Mouse (Mus musculus) G1E-ER4 (cell line): ENCODE data around the gene Iyd. TPM values are rescaled to one million over a fixed set of nuclear protein-coding genes. Genes with fewer than 3 reads are reported as not detected.
A peak's percentile ranks its signal among the peaks of the same experiment; 100 is the strongest.

Experiments used
- GATA1 ChIP-seq: IDR thresholded peaks from one replicate; pipeline ENCODE4 v1.8.0; 2012; ENCODE audit warnings: low read length, inconsistent platforms
- polyA plus RNA-seq: library from polyadenylated mRNA; stranded (reverse); fragments of >175 nt; gene quantifications from 2 replicates; pipeline ENCODE4 v1.2.3, GENCODE M21; 2012

The Iyd gene
- not detected in 2 replicates for polyA plus RNA-seq

DNA sequence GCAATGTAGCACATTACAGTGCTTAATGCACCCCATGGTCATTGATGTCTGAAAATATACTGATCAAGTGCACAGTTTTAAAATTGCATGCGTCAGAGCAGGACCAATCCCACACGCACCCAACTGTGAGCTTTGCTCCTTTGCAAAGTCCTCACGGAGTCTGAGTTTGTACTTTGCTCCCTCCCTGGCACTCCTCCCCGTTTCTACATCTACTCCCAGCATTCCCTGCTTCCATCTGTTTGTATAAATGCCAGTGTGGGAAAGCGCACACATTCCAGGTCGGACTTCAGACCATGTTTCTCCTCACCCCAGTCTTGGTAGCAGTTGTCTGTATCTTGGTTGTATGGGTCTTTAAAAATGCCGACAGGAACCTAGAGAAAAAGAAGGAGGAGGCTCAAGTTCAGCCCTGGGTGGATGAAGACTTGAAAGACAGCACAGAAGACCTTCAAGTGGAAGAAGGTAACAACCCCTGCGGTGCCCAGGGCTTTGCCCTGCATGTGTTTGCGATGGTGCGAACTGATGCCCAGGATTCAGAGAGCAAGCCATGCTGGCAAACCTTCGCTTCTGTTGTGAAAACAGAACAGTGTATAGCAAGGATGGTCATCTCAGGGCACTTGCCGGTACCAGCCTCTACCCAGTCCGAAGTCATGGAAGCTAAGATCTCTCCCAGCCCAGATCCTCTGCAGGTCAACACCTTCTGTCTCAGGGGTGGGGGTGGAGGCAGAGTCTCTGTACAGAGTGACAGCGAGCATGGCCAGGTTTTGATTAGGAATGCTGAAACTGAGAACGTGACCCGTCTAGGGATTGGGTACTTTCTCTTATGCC is at the start of gene Iyd:
TSS of gene Iyd (plus strand) at position 238 of the 825 bp plus-strand sequence.
- TF ChIP-seq GATA1, result no peak

DNA sequence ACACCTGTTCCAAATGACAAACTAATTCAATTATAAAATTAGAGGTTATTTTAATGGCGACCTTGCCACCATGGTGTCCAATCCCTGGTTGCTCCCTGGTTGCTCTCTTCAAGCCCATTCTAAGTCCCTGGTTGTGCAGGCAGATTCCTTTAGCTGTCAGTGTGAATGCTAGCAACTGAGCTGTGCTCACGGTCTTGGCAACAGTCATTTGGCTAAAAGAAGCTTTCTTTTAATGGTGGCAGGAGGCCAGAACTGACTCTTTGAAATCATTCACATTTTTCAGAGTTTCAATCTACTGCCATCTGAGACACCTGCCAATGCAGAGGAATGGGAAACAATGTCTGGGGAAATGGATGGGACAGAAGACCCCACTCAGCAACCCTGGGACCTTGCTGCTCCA is 43.2 kb upstream of the Iyd start:
- no peak for TF ChIP-seq GATA1

DNA sequence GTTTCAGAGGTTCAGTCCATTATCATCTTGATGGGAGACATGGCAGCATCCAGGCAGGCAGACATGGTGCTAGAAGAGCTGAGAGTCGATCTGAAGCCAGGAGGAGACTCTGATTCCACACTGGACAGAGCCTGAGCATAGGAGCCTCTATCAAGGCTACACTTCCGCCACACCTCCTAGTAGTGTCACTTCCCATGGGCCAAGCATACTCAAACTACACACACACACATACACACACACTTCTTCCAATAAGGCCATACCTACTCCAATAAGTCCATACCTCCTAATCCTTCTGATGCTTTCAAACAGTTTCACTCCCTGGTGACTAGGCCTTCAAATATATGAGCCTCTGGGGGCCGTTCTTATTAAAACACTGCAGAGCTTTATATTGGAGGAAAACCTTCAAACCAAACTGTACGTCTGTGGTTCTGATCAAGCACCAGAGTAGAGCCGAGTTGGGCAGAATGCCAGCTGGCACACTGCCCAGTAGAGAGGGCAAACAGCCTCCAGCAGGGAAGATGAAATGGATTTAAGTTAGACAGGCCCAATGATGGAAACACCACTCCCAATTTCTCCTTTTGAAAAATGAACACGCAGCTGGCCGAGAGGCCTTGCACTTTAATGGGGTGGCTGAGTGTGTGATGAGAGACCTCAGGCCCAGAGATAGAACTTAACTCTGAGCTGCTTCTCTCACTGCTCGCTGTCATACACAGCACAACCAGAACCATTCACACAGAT is 32.4 kb upstream of the Iyd start:
- TF ChIP-seq GATA1, result no peak

DNA sequence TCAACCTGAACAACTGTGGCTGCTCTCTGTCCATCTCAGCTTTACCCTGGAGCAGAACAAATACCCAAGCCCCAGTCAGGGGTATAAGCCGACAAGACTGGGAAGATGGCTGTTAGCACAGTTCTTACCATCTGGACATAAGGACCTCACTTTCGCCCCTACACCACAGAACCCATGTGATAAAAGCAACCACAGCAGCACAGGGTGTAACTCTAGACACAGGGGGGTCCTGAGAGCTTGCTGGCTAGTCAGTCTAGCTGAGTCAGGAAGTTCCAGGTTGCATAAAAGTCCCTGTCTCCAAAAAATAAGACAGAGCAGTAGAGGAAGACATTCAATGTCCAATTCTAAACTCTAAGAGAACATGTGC is 31.8 kb upstream of the Iyd start:
- TF ChIP-seq GATA1, result no peak

DNA sequence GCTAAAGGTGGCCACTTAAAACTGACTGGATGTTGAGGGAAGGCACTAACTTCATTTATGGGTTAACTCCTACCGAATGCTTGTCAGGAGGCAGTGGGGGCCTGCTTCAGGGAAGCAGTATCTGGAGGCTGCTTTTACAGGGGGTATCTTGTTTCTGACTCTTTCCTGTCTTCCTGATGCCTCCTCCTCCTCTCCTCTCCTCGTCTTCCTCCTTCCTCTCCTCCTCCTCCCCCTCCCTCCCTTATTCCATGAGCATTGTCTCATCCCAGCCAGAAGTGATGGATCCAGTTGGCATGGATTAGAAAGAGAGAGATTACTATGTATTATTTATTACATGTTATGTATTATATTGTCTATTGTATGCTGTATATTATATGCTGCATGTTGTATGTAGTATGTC is 31.3 kb upstream of the Iyd start:
- no peak for TF ChIP-seq GATA1

DNA sequence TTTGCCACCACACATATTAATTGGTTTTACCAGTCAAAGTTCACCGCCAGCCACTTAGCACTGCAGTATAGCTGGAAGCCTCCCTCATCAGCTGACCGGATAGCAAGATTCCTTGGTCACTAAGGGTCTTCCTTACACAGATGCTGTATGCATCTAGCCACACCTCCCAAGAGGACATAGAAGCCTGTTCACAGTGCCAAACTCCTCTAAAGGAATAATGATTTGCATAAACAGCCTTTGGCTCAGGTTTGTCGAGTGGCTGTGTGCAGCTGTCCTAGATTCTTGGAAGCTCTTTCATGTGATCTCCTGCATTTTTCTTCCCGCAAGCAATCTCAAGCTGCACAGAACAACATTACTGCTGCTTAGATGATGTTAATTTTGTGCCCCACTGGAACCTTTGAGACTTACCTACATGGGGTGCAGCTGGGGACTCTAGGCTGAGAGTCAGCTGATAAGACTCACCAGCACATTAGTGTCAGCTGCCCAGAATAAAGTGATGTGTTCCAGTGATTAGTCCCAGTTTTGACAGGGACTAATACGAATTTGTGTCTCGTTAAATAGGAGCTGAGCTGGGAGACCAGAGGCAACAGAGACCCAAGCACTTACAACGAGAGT is 30.3 kb upstream of the Iyd start:
- TF ChIP-seq GATA1, result no peak

DNA sequence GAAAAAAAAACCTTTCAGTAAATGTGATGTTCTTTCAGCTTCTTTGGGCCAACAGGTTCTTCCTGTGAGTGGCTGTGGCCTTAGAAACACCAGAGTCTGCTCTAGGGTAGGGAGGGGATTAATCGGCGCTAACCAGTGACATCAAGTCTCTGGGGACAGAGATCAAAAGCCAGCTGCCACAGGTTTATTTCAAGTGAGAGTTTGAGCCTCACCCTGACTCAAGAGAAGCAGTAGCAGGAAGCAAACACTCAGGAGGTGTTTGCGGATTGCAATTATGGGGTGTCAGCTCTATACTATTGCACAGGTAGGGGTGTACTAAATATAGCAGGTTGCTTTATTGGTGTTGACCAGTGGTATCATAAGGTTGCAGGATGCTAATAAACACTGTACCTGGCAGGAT is 29.6 kb upstream of the Iyd start:
- TF ChIP-seq GATA1, result no peak

DNA sequence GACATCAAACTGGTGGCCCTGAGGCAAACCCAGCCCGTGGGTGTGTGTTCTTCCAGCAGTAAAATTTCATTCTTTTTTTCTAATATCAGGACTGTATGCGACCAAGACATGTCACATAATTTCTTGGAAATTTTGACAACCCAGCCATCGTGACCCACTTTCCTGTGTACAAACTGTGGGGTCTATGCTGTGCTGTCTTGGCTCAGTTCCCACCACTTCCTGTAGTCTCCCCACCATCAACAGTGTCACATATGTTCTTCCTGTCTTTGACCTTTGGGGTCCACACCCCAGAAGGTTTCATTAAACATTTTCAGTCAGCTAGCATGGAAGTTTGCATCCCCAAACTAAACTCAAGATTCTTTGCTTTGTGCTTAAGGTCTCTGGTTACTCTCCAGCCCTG is 28.6 kb upstream of the Iyd start:
- no peak for TF ChIP-seq GATA1

DNA sequence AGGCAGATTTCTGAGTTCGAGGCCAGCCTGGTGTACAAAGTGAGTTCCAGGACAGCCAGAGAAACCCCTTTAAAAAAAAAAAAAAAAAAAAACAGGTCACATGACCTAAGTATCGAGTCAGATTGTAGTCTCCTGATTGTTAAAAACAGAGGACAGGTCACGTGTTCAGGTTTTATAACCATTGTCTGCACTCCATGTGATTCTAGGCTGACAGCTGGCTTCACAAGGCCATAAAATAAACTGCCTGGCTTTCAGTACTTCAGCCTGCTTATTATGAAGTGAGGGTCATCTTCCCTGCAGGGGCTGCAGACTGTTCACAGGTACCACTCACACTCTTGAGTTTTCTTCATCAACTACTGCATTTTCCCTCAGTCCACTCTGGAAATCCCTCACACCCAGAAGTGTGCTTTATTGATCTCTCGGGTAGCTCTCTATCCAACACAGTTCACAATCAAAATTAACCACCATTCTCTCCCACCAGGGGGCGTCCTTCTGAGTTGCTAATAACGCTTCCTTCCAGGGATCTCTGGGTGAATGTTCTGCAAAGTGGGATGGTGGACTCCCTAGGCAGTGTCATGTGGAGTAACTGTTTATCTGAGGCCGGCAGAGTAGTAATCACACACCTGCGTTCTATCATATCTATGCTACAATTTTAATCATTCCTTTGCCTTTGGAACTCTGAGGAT is 27.3 kb upstream of the Iyd start:
- no peak for TF ChIP-seq GATA1

DNA sequence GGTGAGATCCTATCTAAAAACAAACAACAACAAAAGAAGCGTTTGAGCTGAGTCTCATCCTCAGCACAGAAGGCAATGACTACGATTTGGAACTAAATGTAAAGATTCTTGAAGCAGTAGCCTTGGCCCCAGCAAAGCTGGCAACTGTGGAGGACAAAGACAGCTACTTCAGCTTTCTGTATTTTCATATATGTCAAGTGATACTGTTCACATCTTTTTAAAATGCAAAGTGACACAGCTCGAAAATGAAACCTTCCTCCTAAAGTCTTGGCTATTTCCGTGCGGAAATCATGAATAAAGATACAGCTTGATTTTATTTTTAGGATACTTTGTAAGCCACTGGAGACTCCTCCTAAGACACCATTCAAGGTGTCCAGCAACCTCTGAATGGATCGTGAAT is 26.1 kb upstream of the Iyd start:
- TF ChIP-seq GATA1, result no peak

DNA sequence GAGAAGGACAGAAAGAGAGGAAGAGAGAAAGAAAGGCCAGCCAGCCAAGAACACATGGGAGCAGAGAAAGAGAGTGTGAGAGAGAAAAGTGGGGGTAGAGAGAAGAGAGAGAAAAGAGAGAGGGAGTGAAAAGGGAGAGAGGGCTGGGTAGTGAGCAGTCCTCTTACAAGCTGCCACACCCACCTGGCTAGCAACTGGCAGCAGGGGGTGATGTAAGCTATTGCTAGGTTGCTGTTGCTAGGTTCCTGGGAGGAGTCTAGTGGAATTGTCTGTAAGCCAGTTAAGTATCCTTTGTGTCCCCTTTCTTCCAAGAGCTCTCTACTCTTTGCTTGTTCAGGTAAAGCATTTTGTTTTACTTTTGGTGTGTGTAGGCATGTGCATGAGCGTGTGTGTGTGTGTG is 25.4 kb upstream of the Iyd start:
- no peak for TF ChIP-seq GATA1

DNA sequence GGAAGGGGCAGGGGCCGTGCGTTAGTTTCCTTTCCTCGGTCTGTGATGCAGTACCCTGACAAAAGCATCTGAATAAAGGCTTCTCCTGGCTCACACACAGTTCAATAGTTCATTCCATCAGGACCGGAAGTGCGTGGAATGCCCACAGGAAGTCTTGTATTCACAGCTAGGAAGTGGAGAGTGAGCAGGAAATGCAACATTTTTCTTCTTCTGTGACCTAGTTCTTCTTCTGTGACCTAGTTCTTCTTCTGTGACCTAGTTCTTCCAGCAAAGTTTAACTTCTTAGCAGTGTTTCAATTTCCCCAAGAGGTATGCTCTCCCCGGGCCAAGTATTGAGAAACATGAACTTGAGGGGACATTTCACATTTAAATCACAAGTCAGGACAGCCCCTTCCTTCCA is 23.6 kb upstream of the Iyd start:
- no peak for TF ChIP-seq GATA1

DNA sequence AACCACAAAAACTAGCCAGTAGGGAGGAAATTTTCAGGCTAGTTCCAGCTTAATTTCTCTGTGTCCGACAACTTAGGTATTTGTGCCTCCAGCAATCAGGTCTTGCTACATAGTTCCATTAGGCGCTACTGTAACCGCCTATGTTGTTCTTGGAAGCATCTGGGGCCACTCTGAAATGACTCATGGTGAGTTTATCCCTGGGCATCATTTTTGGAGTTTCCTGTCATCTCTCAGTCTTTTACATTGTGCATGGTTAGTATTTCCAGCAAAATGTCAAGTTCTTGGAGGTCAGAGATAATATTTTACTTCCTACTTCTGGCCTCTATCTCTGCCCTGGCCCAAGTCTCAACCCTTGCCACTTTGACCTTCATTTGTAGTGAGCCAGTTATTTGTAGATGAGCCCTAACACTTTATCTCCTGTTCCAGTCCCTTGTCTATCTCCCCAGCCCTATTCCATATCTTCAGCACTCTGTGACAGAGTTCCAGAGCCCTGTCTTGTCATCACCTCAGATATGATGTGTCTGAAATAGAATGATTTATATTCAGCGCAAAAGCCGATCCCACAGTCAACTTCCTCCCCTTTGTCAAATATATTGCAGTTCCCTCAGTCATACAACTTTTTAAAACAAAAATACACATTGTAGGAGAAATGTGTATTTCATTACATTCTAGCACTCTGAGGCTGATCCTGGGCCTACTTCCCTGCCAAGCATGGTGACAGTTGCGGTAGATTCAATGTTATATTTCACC is 16.8 kb upstream of the Iyd start:
- peak; percentile 18 for TF ChIP-seq GATA1

DNA sequence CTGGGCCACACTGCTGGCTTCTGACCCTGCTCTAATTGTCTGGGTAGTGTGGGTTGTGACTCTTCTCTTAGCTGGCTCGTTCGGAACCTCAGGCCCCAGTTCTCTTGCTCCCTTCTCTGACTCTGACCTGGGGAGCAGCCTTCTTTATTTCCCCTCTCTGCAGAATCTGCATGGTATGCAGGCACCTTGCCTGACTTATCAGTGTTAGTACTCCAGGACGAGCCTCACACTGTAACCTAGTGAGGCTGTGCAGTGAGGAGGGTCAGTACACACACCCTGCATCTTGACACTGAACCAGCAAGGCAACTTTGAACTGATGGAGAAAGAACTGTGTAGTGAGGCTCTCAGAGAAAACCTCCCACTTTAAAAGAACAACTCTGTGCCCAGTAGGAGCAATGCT is 15.5 kb upstream of the Iyd start:
- no peak for TF ChIP-seq GATA1

DNA sequence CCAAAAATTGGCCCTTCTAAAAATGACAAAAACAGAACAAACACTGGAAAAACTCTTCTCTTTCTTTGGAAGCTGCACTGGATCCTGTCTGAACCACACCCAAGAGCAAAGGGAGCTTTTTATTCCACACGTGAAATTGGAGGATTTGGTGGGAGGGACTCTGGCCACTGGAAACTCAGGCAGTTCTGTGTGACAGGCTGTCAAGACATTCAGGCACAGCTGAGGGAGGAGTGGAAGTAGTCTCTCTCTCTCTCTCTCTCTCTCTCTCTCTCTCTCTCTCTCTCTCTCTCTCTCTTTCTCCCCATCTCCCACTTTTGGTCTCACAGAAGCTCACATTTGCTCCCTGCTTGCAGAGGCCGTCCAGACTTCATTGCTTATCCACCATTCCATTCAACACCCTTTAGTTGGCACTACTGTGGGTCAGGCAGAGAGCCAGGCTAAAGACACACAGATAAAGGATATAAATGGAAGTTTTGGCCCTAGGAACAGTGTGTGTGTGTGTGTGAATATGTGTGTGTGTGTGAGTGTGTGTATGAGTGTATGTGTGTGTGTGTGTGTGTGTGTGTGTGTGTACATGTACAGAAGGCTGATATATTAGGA is 14.5 kb upstream of the Iyd start:
- no peak for TF ChIP-seq GATA1
